ENCODE assay signal across 15 mouse cellular contexts in the genomic region with DNA sequence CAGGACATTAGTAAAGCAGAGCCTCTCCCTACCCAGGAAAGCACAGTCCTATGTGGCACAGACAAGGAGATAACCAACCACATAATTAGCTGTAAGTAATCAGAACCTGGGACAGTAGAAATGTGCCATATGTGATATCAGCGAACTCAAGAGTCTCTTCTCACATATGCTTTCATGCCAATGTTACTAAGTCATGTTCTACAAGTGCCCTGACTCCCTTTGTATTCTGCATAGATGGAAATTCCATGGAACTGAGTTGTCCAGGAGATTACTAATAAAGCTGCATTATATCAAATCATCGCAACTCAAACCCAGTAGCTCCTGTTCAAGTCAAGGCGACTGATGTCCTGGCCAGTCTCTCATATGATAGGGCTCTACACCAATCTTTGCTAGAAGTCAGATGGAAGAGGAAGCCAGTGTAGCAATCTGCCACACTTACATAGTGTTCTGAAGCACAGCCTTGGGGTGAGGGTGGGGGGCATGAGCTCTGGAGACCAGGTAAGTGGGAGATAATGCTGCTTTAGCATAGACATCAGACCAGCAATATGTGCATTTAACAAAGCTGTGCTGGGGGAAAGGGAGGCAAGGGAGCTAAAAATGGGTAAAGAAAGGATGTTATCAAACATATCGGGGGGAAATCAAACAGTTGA. TPM values are rescaled to one million over a fixed set of nuclear protein-coding genes. Genes with fewer than 3 reads are reported as not detected.
"Had no signal": no experiment of that assay in that cellular context is flagged by ENCODE, and none has a peak within 500 bp of the region (broad histone marks: within the 10 kb centered on the region; RNA-seq: fewer than 3 reads in every experiment).

No protein-coding gene starts in this region.

- H3K27ac ChIP-seq: limb, embryonic 13.5 days; liver, embryonic 14.5 days; midbrain, embryonic 12.5 days; neural tube, embryonic 13.5 days had no signal

- H3K9me3 ChIP-seq: limb, embryonic 13.5 days; midbrain, embryonic 12.5 days; neural tube, embryonic 13.5 days had no signal

- DNase-seq: kidney, postnatal 14 days; left cerebral cortex, postnatal 4 days; lung, postnatal 14 days; retina, postnatal 1 day; right cerebral cortex, postnatal 4 days; spleen, adult 18-20 months; thymus, adult 18-20 months; thymus, postnatal 14 days had no signal

- H3K4me1 ChIP-seq: limb, embryonic 13.5 days; midbrain, embryonic 12.5 days; neural tube, embryonic 13.5 days had no signal

- ATAC-seq: midbrain, embryonic 16.5 days had no signal

- H3K4me3 ChIP-seq: limb, embryonic 13.5 days; midbrain, embryonic 12.5 days; neural tube, embryonic 13.5 days had no signal

- H3K27me3 ChIP-seq: limb, embryonic 13.5 days; midbrain, embryonic 12.5 days; neural tube, embryonic 13.5 days had no signal

- H3K4me2 ChIP-seq: limb, embryonic 13.5 days; midbrain, embryonic 12.5 days; neural tube, embryonic 13.5 days had no signal

- H3K36me3 ChIP-seq: limb, embryonic 13.5 days; midbrain, embryonic 12.5 days; neural tube, embryonic 13.5 days had no signal

- H3K9ac ChIP-seq: limb, embryonic 13.5 days; liver, embryonic 14.5 days; midbrain, embryonic 12.5 days; neural tube, embryonic 13.5 days had no signal

RNA-seq across cellular contexts. Expression of a gene that starts 2.9 kb away (rescaled TPM):
- total RNA-seq: liver, adult 2 months; megakaryocyte-erythroid progenitor cell, adult 5-6 weeks had no signal
- polyA plus RNA-seq: liver, adult 2 months; midbrain, embryonic 12.5 days had no signal
